Comparison of ENCODE assay signal across 8 mouse cellular contexts in genomic region chr9:62420261-62420917, GRCm38 (mm10).
DNase-seq lines count a peak whose midpoint lies in the region; ATAC-seq and TF ChIP-seq lines count a peak whose summit lies in the region.

No protein-coding gene starts in this region.

- TF ChIP-seq POLR2A in thymus, adult 2 months (IDR thresholded peaks at IDR 0.05; ENCODE audit: control insufficient read depth, extremely low read depth, insufficient read depth, low read length, poor library complexity), result no peak

- H3K4me2 ChIP-seq in lung, embryonic 15.5 days, result peak overlapping the region; percentile 58

- peak; percentile 81 for DNase-seq in adrenal gland, postnatal 10 days
- no peak for DNase-seq in adrenal gland, adult 8-10 months
- no peak for DNase-seq in thymus, adult 2 months
- no peak for DNase-seq in thymus, postnatal 10 days (ENCODE audit: low spot score in 2 of 2)
- DNase-seq in heart, postnatal 4 days, result peak; percentile 69
- no peak for DNase-seq in left cerebral cortex, adult 9 months (ENCODE audit: low spot score in 2 of 2)

- H3K9ac ChIP-seq in lung, embryonic 15.5 days, result peak overlapping the region; percentile 27; the same call in 1 of the 2 replicates

- no peak overlapping the region for H3K27ac ChIP-seq in thymus, adult 2 months (ENCODE audit: control insufficient read depth, insufficient read depth, low read length)
- H3K27ac ChIP-seq in lung, embryonic 15.5 days, result peak overlapping the region; percentile 75

- peak; percentile 8; the same call in 1 of the 2 replicates for ATAC-seq in lung, embryonic 15.5 days (ENCODE audit: borderline replicate concordance, extremely low read depth, low FRiP score, low TSS enrichment)
- ATAC-seq in CD4-positive, CD25-positive, alpha-beta regulatory T cell, adult 4 months, result no peak

- H3K4me1 ChIP-seq in thymus, adult 2 months (replicated peaks; ENCODE audit: control insufficient read depth, insufficient read depth, low read length), result peaks cover 19% of the 10 kb centered on the region
- H3K4me1 ChIP-seq in lung, embryonic 15.5 days, result peaks cover 23% of the 10 kb centered on the region

- TF ChIP-seq CTCF in thymus, adult 2 months (IDR thresholded peaks at IDR 0.05; ENCODE audit: borderline replicate concordance, control insufficient read depth, extremely low read depth, insufficient read depth, low read length, poor library complexity), result no peak

- H3K9me3 ChIP-seq in lung, embryonic 15.5 days, result no peaks in the 10 kb centered on the region

- 87% methylated on average over 10 of the region's 10 CpGs for WGBS in thymus, adult 2 months
- WGBS in lung, embryonic 15.5 days, result 59% methylated on average over 10 of the region's 10 CpGs

- H3K36me3 ChIP-seq in thymus, adult 2 months (ENCODE audit: control insufficient read depth, insufficient read depth, low read length), result no peaks in the 10 kb centered on the region
- H3K36me3 ChIP-seq in lung, embryonic 15.5 days, result peaks cover 8% of the 10 kb centered on the region; the same call in 1 of the 2 replicates

- peak overlapping the region; percentile 40; the same call in 1 of the 2 replicates for H3K4me3 ChIP-seq in thymus, adult 2 months (ENCODE audit: control insufficient read depth, insufficient read depth, low read length)
- H3K4me3 ChIP-seq in lung, embryonic 15.5 days, result no peak overlapping the region

- H3K27me3 ChIP-seq in thymus, adult 2 months (ENCODE audit: control insufficient read depth, insufficient read depth, low read length), result no peaks in the 10 kb centered on the region
- no peaks in the 10 kb centered on the region for H3K27me3 ChIP-seq in lung, embryonic 15.5 days

Comparison
In these comparisons a context has a peak if more than half of its experiments do, and no peak if none do; other contexts are left out.
1. DNase-seq: peak in adrenal gland, postnatal 10 days (single experiment) and heart, postnatal 4 days (single experiment); none in adrenal gland, adult 8-10 months (single experiment), thymus, adult 2 months (single experiment), thymus, postnatal 10 days (0 of 2) and left cerebral cortex, adult 9 months (0 of 2).